Mouse (Mus musculus): ENCODE measurements around the gene Sema4d.
"Not testable (repeated sequence)": the region's sequence is repeated elsewhere in the genome, so short reads cannot be mapped to it uniquely, and the experiment has no call there.

Sema4d gene

DNA sequence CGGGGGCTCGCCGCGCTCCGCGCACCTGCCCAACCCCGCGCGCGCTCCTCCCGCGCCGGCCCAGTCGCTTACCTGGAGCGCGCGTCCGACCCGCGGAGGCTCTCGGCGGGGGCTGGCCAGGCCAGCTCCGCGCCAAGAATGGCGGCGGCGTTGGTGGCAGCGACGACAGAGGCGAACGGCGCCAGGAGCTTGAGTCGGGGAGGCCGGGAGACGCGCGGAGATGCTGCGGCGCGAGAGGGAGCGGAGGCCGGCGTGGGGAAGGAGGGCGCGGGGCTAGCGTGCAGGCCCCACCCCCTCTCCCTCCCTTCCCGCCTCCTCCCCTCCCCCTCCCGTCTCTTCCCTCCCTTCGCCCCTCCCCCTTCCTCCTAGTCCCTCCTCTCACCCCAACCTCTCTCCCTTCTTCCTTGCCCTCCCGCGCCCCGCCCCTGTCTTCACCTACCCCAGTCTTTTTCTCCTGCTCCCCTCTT is at the start of gene Sema4d:
Gene Sema4d (minus strand): TSS at position 323 of the 467 bp plus-strand sequence.
- DNase-seq (ENCODE audit: low spot score in 2 of 2): peak in 1 of 2 experiments; percentile 21

DNA sequence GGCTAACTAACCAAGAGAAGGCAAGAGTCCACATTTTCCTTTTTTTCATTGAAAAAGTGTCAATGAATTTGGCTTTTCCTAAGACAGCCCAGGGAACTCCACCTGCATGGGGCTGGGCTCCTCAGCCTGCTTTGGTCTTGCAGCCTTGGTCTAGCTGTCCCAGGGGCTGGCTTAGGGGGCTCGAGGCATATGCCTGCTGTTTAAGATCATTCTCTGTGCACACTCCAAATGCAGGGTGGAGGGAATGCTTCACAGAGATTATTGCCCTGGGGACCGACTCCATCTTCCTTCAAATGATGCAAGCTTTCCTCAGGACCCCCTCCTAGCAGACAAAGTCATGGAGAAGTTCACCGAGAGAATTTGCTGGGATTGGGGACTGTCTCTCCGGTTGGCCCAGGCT is 49.8 kb upstream of the Sema4d start:
- no peak for DNase-seq (ENCODE audit: low spot score in 2 of 2)

DNA sequence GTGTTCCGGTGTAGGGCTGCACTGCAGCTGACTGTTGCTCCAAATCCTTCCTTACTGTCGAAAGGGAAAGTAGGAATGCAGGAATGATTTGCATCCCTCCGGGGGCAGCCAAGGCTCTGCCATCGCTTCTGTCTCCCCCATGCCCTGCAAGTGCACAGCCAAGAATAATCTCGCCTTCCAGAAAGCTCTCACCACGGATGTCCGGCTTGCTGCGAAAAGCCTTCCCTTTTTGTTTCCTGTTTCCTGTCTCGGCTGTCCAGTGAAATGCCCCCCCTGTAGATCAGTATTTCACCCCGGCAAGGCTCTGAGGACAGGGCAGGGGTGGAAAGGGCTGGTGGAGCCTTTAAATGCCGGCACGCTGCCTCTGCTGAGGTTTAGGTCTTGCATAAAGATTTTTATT is 49.2 kb upstream of the Sema4d start:
- peak; percentile 24 to 44 for DNase-seq (ENCODE audit: low spot score in 2 of 2)

DNA sequence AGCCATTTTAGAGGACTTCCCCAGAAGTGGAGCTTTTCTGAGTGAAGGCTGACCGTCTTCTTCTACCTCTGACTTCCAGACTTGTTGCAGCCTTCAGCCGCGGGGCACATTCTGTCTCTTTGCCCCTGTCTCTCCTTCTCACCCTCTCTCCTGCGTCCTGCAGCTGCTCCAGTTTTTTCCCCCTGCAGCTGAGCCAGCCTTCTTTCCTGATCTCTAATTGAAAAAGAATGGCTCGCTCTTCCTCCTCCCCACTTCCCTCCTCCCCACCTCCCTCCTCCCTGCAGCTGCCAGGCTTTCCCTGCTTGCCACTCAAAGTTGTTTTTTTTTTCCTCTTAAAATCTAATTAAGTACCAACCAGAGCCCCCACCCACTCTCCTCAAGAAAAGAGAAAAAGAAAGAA is 48.6 kb upstream of the Sema4d start:
- no peak for DNase-seq (ENCODE audit: low spot score in 2 of 2)

DNA sequence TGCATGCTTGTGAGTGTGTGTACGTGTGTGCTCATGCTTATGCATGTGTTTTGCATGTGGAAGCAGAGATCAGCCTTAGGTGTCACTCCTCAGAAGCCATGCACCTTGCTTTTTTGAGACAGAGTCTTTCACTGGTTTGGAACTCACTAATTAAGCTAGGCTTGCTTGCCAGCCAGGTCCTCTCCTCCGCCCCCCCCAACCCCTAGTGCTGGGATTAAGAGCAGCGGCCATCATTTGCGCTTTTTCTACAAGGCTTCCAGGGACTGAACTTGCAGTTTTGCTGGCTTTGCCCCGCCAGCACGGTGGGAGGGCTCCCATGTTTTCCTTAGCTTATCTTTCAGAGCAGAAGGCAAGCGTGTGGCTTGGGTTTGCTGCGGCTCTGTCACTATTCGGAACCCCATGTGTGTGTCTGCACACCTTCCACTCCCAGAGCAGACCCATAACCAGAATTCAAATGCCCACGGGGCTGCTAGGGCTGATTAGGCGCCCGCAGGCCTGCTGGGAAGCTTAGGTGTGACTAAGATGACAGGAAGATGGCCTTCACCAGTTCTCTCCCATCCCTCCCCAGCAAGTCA is 48.1 kb upstream of the Sema4d start:
- DNase-seq (ENCODE audit: low spot score in 2 of 2): no peak

DNA sequence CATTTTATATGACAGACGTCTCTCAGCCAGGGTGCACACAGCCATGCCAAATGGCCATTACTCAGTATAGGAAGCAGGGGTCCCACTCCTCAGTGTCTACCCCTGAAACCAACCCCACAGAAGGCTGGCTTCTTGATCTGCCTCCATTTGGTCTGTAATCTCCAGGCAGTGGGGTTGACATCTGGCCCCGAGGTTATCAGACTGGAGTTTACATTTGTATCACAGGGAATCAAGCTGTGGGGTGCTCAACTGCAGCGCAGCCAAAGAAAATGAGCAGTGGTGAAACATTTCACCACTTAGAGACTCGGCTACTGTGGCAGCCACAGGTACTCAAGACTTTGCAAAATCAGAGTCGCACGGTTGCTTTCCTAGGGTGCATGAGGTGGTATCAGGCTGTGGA is 47.2 kb upstream of the Sema4d start:
- DNase-seq (ENCODE audit: low spot score in 2 of 2): no peak

DNA sequence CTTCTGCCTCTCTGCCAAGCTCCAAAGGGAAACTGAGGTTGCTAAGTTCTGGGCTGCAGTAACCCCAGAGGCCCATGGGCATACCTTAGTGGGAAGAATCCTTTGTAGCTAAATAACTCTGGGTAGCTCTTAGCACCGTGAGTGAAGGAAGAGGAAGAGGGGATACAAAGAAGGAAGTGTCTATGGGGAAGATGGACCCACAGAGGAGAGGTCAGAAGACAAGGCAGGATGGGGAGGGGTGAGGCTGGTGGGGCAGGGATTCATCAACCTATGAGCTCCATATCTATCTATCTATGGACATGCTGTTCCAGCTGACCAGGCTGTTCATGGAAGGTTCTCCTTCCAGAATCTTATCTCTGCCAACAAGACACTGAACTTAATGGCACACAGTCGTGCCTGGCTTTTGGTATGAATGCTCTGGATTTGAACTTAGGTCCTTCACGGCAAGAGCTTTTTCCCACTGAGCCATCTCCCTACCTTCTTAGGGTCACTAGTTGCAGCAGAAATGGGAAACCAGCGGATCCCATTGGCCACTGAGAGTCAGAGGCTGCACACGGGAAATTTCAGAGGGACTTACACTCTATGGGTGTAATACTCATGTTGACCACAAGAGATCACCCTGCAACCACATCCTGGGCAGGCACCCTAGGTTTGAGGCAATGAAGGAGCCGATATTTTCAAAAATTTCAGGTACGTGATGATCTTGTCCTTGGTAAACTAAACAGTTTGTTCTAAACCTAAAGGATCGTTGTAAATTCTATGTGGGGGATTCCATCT is 45.9 kb upstream of the Sema4d start:
- DNase-seq (ENCODE audit: low spot score in 2 of 2): no peak

DNA sequence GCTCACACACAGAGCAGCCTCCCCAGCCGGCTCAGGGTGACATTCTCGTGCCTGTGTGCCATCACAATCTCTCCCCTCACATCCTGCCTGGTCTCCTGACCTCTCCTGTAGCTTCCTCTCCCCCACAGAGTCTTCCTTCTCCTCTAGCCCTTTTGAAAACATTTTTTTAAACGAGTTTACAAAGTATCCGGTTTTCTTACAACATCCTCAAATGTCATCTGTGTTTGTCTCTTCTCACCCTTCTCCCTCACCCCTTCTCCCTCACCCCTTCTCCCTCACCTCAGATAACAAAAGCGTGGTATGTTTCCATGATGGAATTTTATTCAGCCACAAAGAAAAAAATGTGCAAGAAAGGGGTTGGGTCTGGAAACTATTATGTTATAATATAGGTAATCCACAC is 43.9 kb upstream of the Sema4d start:
- DNase-seq (ENCODE audit: low spot score in 2 of 2): no peak

DNA sequence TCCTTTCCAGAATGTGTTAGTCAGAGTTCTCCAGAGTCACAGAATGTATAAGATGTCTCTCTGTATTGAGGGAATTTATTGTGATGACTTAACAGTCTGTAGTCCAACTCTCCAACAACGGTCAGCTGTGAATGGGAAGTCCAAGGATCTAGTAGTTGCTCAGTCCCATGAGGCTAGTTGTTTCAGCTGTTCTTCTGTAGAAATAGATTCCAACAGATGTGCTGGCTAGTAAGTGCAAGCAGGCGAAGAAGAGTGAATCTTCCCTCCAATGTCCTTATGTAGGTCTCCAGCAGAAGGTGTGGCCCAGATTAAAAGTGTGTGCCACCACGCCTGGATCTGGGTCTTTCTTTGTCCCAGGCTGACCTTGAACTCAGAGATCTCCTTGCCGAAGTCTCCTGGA is 41.7 kb upstream of the Sema4d start:
- not testable (repeated sequence) for DNase-seq (ENCODE audit: low spot score in 2 of 2)

DNA sequence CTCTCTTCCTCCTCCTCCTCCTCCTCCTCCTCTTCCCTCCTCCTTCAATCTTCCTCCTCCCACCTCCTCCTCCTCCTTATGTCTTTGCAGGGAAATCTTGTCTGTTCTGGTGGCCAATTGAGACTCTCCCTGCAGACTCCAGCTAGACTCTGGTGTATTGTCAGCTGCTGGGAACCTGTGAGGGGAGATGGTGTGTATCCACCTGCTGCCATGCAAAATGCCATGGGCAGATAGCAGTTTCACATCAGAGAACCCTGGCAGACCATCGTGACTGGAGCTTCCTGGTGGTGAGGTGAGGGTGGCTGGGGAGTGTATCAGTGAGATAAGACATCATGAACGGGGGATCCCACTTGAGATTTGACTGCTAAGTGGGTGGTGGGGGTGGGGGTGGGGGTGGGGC is 41.0 kb upstream of the Sema4d start:
- no peak for DNase-seq (ENCODE audit: low spot score in 2 of 2)

DNA sequence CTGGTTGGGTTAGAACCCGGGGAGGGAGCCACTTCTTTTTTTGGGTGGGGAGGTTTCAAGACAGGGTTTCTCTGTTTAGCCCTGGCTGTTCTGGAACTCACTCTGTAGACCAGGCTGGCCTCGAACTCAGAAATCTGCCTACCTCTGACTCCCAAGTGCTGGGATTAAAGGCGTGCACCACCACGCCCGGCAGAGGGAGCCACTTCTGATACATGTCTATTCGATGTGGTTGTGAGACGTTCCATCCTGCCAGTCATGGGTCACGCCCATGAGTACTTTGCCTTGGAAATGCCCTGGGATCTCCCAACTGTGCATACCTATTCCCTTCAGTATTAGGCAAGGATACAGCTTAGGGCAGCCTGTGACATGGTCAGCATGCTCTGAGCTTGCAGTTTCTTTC is 40.5 kb upstream of the Sema4d start:
- DNase-seq (ENCODE audit: low spot score in 2 of 2): not testable (repeated sequence)

DNA sequence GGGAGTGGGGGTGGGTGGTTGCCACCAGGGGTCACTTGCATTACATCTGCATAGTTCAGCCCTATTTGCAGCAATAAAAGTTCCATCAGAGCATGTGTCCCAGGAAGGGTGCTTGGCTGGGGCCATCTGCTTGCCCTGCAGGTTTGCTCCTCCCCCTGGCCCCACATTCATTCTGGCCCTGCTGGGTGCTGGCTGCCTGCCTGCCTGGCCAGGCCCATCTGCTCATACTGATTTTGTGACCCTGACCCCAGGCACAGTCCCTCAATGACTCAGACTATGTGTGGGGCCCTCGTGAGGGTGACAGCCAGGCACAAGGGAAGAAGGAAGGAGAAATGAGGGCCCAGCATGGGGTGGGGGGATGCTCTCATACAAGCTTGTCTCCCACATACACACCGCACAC is 40.1 kb upstream of the Sema4d start:
- DNase-seq (ENCODE audit: low spot score in 2 of 2): no peak

DNA sequence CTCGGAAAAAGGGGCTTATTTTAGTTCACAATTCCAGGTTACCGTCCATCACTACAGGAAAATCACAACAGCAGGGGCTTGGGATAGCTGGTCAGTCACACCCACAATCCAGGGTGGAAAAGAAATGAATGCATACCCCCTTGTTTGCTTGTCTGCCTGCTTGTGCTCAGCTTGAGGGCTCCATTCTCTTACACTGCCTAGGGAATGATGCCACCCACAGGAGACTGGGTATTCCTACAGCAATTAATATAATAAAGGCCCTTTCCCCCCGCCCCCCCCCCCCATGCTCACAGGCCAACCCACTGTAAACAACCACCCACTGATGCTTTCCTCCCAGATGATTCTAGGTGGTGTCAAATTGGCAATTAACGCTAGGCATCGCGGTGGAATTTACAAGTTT is 38.9 kb upstream of the Sema4d start:
- DNase-seq (ENCODE audit: low spot score in 2 of 2): no peak

DNA sequence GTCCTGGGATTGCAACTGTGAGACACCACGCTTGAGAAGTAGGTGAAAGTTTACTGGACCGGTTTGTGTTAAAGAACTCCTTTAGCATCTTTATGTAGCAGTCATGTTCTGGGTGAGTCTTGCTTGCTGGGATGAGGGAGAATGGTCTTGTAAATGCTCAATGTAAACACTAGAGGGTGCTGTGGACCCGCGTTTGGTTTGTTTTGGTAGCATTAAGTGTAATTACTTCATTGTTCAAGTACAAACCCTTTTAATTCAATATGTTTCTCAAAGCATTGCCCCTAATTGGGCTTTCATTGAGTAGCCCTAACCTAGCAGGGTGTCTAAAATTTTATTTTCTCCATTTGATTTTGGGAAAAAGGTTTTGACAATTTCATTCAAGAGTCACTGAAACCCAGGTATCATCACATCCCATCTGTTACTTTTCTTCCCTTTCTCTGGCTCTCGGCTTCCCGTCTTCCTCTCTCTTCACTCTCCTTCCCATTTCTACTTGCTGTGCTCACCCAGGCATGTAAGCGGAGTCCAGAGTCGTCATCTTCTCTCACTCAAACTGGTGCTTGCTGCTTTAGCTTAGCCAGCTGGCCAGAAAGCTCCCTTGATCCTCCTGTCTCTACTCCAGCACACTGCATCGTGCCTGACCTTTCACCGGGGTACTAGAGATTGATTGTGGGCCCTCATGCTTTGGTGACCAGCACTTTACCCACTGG is 37.4 kb upstream of the Sema4d start:
- DNase-seq (ENCODE audit: low spot score in 2 of 2): no peak

DNA sequence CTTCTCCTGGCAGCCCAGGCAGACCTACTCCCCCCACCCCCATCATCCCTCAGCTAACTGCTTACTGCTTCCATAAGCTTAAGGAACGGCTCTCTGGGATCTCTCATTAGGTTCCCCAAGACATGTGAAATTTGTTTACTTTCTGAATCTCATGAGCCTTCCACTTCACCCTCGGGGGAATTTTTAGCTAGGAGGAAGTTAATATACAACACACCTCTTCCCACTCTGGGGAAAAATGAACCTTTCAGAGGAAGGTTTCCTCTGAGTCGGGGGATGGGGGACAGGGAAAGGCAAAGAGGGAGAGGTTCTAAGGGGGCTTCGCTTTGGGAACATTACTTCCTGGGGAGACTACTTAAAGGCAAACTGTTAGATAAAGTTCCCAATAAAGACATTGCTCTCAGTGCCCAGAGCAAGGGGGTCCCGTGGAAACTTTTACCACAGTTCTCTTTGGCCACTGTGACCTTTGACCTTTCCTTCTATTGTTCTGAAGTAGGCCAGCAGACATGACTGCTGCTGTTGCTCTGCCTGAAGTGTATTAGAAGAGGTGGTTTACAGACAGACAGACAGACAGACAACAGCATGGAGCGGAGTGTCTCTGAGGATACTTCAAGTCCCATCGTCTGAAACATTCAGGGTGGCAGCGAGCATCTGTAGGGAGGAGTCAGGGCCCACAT is 30.4 kb upstream of the Sema4d start:
- DNase-seq (ENCODE audit: low spot score in 2 of 2): no peak

DNA sequence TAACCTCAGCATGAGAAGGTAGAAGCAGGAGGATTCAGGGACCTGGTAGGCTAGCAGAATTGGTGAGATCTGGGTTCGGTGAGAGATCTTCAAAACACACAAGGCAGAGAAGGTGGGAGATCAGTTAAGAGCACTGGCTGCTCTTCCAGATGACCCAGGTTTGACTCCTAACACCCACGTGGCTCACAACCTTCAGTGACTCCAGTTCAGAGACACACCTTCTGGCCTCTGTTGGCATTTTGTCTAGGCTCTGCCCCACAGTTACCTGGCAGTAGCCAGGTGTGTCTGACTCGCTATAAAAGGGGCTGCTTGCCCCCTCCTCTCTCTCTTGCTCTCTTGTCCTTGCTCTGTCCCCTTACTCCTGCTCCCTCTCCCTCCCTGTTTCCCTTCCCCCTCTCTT is 28.4 kb upstream of the Sema4d start:
- no peak for DNase-seq (ENCODE audit: low spot score in 2 of 2)

DNA sequence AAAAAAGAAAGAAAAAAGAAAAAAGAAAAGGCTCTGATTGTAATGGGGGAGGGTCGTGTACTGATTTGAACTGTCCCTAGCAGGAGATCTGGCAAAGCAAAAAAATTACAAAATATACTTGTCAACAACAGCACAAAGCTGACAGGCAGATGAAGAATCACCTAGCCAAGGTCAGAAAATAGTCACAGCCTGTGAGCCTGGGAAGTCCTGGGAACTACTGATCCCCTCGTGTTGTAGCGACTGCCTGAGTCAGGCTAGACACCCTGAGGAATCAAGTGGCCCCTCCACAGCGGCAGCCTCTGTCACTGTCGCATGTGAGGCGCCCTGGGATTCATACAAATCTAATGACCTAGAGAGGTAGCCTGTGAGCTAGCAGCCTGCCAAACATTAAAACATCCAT is 25.8 kb upstream of the Sema4d start:
- DNase-seq (ENCODE audit: low spot score in 2 of 2): no peak

DNA sequence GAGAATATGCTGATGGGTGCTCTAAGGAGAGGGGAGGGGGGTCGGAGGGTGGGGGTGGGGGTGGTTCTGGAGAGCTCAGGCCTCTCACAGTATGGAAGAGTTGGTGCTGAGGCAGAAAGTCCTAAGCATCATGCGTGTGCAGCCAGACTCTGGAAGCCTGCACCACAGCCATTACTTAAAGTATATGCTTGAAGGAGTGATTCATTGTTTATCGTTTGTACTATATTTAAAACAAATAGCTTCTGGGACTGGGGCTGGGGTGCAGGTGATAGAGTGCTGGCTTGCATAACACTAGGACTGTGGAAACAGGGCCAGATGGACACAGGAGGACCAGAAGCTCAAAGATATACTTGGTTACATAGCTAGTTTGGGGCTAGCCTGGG is 25.4 kb upstream of the Sema4d start:
- no peak for DNase-seq (ENCODE audit: low spot score in 2 of 2)

DNA sequence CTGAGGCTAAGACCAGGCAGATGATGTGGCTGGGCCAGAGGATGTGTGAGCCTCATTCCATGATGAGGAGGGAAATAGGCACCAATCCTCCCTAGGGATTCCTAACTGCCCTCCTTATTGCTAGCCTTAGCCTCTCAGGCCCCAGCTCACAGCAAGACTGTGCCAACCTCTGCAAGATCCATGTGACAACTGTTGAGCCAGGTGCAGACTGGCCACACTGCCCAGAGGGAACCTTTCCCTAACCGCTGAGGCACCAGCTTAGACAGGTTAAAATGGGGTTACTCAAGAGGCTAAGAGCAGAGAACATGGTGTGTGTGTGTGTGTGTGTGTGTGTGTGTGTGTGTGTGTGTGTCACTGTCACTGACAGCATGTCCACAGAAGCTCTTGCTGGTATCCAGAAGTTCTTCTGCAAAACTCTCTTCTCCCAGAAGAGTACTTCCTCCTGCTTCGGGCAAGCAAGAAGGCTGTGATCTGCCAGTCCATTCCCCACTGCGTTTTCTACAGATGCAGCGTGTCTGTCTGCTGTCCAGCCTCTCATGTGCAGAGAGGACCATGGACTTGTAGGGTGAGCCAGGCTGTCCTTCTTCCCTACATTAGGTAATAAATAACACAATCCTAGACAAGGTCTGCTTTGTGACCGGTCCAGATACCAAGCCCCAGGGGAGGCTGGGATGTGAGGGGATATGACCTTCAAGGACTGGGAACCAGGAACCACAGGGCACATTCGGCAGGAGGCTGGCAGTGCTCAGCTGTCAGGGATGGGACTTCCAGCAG is 24.8 kb upstream of the Sema4d start:
- no peak for DNase-seq (ENCODE audit: low spot score in 2 of 2)

DNA sequence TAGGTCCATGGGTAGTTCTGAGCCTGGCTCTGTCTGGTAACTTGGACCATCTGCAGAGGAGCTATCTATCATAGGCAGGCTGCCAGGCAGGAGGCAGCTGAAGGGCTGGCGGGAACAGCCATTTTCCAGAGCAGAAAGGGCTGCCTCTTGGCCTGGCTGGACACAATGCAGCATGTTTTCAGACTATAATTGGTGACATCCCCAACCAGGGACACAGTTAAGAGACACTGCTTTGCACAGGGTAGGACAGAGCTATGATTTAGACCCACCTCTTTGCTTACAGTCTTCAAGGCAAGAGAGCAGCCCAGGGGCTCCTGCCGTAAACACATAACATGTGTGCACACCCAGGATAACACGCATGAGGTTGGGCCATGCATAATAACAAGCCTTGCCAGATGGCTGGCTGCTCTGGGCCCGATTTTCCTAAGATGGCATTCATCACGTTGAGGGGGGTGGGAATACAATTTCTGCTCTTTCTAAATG is 23.1 kb upstream of the Sema4d start:
- DNase-seq (ENCODE audit: low spot score in 2 of 2): no peak

DNA sequence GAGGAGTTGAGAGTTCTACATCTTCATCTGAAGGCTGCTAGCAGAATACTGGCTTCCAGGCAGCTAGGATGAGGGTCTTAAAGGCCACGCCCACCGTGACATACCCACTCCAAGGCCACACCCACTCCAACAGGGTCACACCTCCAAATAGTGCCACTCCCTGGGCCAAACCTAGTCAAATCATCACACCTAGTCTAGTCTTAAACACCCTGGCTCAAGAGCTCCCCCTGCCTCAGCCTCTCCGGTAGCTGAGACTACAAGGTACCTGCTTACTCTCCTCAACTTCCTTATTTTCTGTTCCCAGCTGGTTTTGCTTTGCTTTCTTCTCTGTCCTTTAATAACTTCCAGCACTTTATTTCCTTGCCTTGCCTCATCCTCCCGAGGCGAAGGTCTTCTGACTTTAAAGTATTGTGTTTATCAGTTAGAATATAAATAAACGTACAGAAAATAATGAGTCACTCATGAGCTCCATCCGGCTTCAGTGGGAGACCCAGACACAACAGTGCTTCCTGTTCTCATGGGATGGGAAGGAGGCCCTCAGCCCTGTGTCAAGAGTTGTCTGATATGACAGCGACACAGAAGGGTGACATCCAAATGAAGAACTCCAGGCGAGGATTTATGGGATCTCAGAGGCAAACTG is 22.4 kb upstream of the Sema4d start:
- no peak for DNase-seq (ENCODE audit: low spot score in 2 of 2)
